Mouse (Mus musculus) ES-Bruce4 (cell line): ENCODE results near the gene Mpl.

Experiments
- CTCF ChIP-seq: IDR thresholded peaks from one replicate; pipeline ENCODE4 v1.8.1; 2011; ENCODE audit warnings: low read depth, low read length
- EP300 ChIP-seq: IDR thresholded peaks from 2 replicates; pipeline ENCODE4 v1.6.1; 2011; ENCODE audit warnings: low read depth, low read length; ENCODE audit not compliant: insufficient read depth
- POLR2A ChIP-seq: IDR thresholded peaks from one replicate; pipeline ENCODE4 v1.8.1; 2011; ENCODE audit warnings: low read length; ENCODE audit not compliant: insufficient read depth

- no peak for TF ChIP-seq CTCF
- TF ChIP-seq POLR2A, result no peak
- no peak for TF ChIP-seq EP300
Observed at GRCm38 (mm10) chr4:118416329-118416728, 41.0 kb downstream of the Mpl start.
